Mouse (Mus musculus): ENCODE data around the gene Gm9945. TPM values are rescaled to one million over a fixed set of nuclear protein-coding genes. Genes with fewer than 3 reads are reported as not detected.

Gene Gm9945
- polyA plus RNA-seq, 1 experiment from 2014 or later: not detected

DNA sequence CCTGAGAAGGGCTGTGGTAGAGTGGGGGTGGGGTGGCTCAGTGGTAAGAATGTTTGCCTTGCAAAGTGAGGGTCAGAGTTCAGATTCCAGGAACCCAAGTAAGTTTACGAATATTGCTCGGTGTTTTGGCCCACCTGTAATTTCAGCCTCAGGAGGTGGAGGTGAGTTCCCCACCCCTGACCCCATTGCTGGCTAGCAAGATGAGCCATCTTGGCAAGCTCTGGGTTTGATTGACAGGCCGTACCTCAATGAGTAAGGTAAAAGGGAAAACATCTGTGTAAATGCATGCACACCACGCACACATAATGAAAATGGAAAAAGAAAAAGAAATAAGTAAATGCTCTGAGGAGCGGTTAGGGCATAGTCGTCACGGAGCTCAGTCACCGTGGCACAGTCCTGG lies 24.4 kb downstream of the Gm9945 start:
- Histone ChIP-seq H3K4me1 (peaks cover 7% of the 10 kb centered on the region), H3K36me3 (replicated peaks) (no peaks in the 10 kb centered on the region), H3K4me2 (no peak overlapping the region), H3K9me3 (no peaks in the 10 kb centered on the region), H3K27ac (no peak overlapping the region), H3K27me3 (peaks cover 12% of the 10 kb centered on the region), H3K9ac (no peak overlapping the region), H3K4me3 (replicated peaks) (no peak overlapping the region)
- 91% methylated on average over 8 of the region's 8 CpGs for WGBS
- no peak for ATAC-seq (ENCODE audit: low FRiP score)

DNA sequence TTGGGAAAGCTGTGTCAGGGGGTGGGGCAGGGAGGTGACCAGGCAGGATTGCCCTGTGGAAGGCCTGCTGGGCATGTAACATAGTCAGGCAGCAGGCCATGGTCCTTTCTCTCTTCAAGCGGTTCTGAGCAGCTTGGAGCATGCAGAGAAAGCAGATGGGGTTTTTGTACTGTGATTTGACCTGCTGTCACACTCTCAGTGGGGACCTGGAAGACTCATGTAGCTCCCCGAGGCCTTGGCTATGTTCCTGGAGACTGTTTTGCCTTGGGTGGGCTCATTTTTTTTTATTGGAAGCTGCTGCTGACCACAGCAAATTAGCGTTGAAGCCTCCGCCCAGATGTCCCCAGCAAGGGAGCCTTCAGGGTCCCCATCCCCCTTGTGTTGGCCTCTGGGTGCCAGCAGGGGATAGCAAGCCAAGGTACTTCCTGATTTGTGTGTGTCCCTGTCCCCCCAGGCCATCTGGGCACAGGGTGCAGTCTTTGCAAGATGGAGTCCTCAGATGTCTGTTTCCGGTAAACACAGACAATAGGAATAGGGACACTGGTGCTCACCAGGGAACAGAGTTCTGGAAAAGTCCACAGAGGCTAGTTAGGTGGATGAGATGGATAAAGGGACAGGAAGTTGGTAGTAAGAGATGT lies 25.2 kb downstream of the Gm9945 start:
- no peak overlapping the region for H3K27ac ChIP-seq
- H3K27me3 ChIP-seq: peaks cover 6% of the 10 kb centered on the region
- no peaks in the 10 kb centered on the region for H3K9me3 ChIP-seq
- 61% methylated on average over 5 of the region's 5 CpGs for WGBS
- H3K9ac ChIP-seq: no peak overlapping the region
- H3K4me3 ChIP-seq (replicated peaks): no peak overlapping the region
- no peak overlapping the region for H3K4me2 ChIP-seq
- no peaks in the 10 kb centered on the region for H3K36me3 ChIP-seq (replicated peaks)
- H3K4me1 ChIP-seq: peaks cover 7% of the 10 kb centered on the region
- no peak for ATAC-seq (ENCODE audit: low FRiP score)

GRCm38 (mm10) chr11:53507098-53507805 lies 27.3 kb downstream of the Gm9945 start:
- no peaks in the 10 kb centered on the region for H3K4me1 ChIP-seq
- WGBS: 90% methylated on average over 9 of the region's 9 CpGs

DNA sequence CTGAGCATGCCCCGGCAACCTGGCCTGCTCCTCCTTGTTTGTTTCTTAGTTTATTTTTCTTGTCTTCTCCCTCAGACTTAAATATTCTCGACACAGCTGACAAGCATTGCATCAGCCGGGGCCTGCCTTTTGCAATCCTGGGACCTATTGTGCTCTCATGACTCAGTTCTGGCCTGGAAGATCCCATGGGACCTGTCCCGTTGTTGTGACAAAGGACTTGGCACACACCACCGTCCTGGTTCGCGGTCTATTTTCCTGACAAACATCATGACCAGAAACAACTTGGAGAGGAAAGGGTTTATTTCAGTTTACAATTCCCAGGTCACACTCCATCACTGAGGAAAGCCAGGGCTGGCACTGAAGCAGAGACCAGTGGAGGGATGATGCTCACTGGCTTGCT lies 28.2 kb downstream of the Gm9945 start:
- Histone ChIP-seq H3K36me3 (replicated peaks) (no peaks in the 10 kb centered on the region), H3K9me3 (no peaks in the 10 kb centered on the region), H3K4me1 (no peaks in the 10 kb centered on the region), H3K4me3 (replicated peaks) (no peak overlapping the region), H3K4me2 (no peak overlapping the region), H3K9ac (no peak overlapping the region), H3K27ac (no peak overlapping the region), H3K27me3 (no peaks in the 10 kb centered on the region)
- 78% methylated on average over 7 of the region's 7 CpGs for WGBS
- ATAC-seq (ENCODE audit: low FRiP score): no peak

More at GRCm38 (mm10) chr11:53507098-53507805, 27.3 kb downstream of the Gm9945 start:
- no peak for ATAC-seq (ENCODE audit: low FRiP score)
- Histone ChIP-seq H3K27me3 (no peaks in the 10 kb centered on the region), H3K36me3 (replicated peaks) (no peaks in the 10 kb centered on the region), H3K27ac (no peak overlapping the region), H3K4me3 (replicated peaks) (no peak overlapping the region), H3K9me3 (no peaks in the 10 kb centered on the region), H3K4me2 (no peak overlapping the region), H3K9ac (no peak overlapping the region)

DNA sequence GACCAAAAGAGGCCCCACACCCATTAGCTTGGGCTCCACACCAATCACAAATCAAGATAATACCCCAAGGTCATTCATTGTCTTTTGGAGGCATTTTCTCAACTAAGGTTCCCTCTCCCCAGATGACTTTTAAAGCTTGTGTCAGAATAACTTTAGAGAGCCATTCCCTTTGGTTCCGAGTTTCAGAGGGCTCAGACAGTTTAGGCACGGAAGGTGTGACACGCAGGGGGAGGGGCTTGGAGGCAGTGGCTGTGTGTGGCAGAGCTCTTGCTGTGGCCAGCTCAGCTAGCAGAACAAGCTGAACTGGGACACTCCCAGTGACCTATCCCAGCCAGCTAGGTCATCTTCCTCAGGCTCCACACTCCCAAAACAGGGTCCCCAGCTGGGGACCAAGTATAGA lies 28.6 kb downstream of the Gm9945 start:
- Histone ChIP-seq H3K9ac (no peak overlapping the region), H3K27ac (no peak overlapping the region), H3K4me1 (no peaks in the 10 kb centered on the region), H3K9me3 (no peaks in the 10 kb centered on the region), H3K4me2 (no peak overlapping the region), H3K27me3 (no peaks in the 10 kb centered on the region), H3K36me3 (replicated peaks) (no peaks in the 10 kb centered on the region), H3K4me3 (replicated peaks) (no peak overlapping the region)
- WGBS: 58% methylated on average over 3 of the region's 3 CpGs
- no peak for ATAC-seq (ENCODE audit: low FRiP score)

DNA sequence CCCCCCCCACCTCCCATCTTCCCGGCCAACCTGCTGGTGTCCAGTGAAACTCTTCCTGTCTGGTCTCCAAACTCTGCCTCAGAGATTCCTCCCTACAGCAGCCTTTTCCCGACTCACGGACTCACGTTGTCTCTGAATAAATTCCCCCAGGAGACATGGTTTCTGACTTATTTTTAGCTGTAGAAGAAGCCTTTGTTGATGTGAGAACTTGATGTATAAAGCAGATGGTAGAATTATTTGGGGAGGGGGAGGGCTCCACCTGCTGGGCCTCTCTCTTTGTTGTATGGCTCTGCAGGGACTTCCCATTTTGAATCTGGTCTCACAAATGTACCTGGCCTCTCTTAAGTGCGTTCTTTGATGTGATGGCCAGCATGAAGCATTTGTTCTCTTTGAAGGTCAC lies 30.4 kb downstream of the Gm9945 start:
- Histone ChIP-seq H3K9ac (no peak overlapping the region), H3K9me3 (no peaks in the 10 kb centered on the region), H3K4me2 (no peak overlapping the region), H3K4me1 (no peaks in the 10 kb centered on the region), H3K36me3 (replicated peaks) (no peaks in the 10 kb centered on the region), H3K27ac (no peak overlapping the region), H3K4me3 (replicated peaks) (no peak overlapping the region), H3K27me3 (no peaks in the 10 kb centered on the region)
- ATAC-seq (ENCODE audit: low FRiP score): no peak
- 67% methylated on average over 5 of the region's 5 CpGs for WGBS

- peaks cover 21% of the 10 kb centered on the region for H3K4me1 ChIP-seq
- H3K27ac ChIP-seq: no peak overlapping the region
- H3K27me3 ChIP-seq: peaks cover 18% of the 10 kb centered on the region
- no peak overlapping the region for H3K4me3 ChIP-seq (replicated peaks)
- ATAC-seq (ENCODE audit: low FRiP score): no peak
- no peaks in the 10 kb centered on the region for H3K9me3 ChIP-seq
- H3K4me2 ChIP-seq: no peak overlapping the region
- WGBS: 71% methylated on average over 8 of the region's 8 CpGs
- H3K9ac ChIP-seq: no peak overlapping the region
- no peaks in the 10 kb centered on the region for H3K36me3 ChIP-seq (replicated peaks)
Observed at GRCm38 (mm10) chr11:53516775-53517627, 37.0 kb downstream of the Gm9945 start.

- Histone ChIP-seq H3K27me3 (peaks cover 18% of the 10 kb centered on the region), H3K9me3 (no peaks in the 10 kb centered on the region), H3K27ac (no peak overlapping the region), H3K4me1 (peaks cover 25% of the 10 kb centered on the region), H3K4me3 (replicated peaks) (no peak overlapping the region), H3K4me2 (no peak overlapping the region), H3K36me3 (replicated peaks) (no peaks in the 10 kb centered on the region), H3K9ac (no peak overlapping the region)
- WGBS: 58% methylated on average over 5 of the region's 5 CpGs
- ATAC-seq (ENCODE audit: low FRiP score): no peak
Observed at GRCm38 (mm10) chr11:53518759-53519158, 38.8 kb downstream of the Gm9945 start.

GRCm38 (mm10) chr11:53519207-53520121 lies 39.5 kb downstream of the Gm9945 start, which contains the start of gene Sept8:
Gene Sept8 (plus strand): TSS chr11:53519257.
- Histone ChIP-seq H3K9me3 (no peaks in the 10 kb centered on the region), H3K4me1 (peaks cover 30% of the 10 kb centered on the region), H3K4me2 (peak within 1 kb of the TSS; percentile 75), H3K4me3 (replicated peaks) (peak within 1 kb of the TSS; percentile 79), H3K27ac (peak within 1 kb of the TSS; percentile 32; the same call in 1 of the 2 replicates), H3K36me3 (replicated peaks) (no peaks in the 10 kb centered on the region), H3K27me3 (peaks cover 18% of the 10 kb centered on the region), H3K9ac (peak within 1 kb of the TSS; percentile 90)
- peak; percentile 87 for ATAC-seq (ENCODE audit: low FRiP score)
- WGBS: 5% methylated on average over 65 of the region's 79 CpGs

GRCm38 (mm10) chr11:53520122-53520978 lies 40.4 kb downstream of the Gm9945 start:
- peak; percentile 45; the same call in 1 of the 2 replicates for ATAC-seq (ENCODE audit: low FRiP score)

More at GRCm38 (mm10) chr11:53520122-53520978, 40.4 kb downstream of the Gm9945 start:
- H3K9ac ChIP-seq: peak overlapping the region; percentile 90
- H3K4me2 ChIP-seq: peak overlapping the region; percentile 75
- 2% methylated on average over 20 of the region's 24 CpGs for WGBS
- H3K27me3 ChIP-seq: peaks cover 18% of the 10 kb centered on the region
- peaks cover 30% of the 10 kb centered on the region for H3K4me1 ChIP-seq
- no peaks in the 10 kb centered on the region for H3K36me3 ChIP-seq (replicated peaks)
- no peaks in the 10 kb centered on the region for H3K9me3 ChIP-seq
- H3K4me3 ChIP-seq (replicated peaks): peak overlapping the region; percentile 79
- peak overlapping the region; percentile 66 for H3K27ac ChIP-seq
